In genomic region chr6:88084278-88085151, GRCm38 (mm10) we compare ENCODE assay signal across 1 mouse cellular context.
TF ChIP-seq lines count a peak whose summit lies in the region.

Rpn1 (plus strand) TSS chr6:88084482.

TF ChIP-seq in CH12.LX, 34 proteins besides CTCF, POLR2A, EP300 and RAD21 (continued from another document):
- TF ChIP-seq TCF12 (IDR thresholded peaks at IDR 0.05; ENCODE audit: low read depth, low read length) (peak; percentile 66), BHLHE40 (IDR thresholded peaks at IDR 0.05; ENCODE audit: low read depth, low read length) (no peak), JUND (conservative IDR thresholded peaks at IDR 0.05; ENCODE audit: low read depth, low read length) (0 out of 2 replicates have a peak, but pooled peaks have one; percentile 1), HCFC1 (IDR thresholded peaks at IDR 0.05; ENCODE audit: low read depth, low read length) (peak; percentile 77), E2F4 (IDR thresholded peaks at IDR 0.05; ENCODE audit: insufficient replicate concordance, low read depth, low read length) (no peak), MAFK (IDR thresholded peaks at IDR 0.05; ENCODE audit: insufficient replicate concordance, low read length) (no peak)
